Mouse (Mus musculus) neural tube, embryonic 11.5 days (tissue): ENCODE measurements around the gene Gm42878. TPM values are rescaled to one million over a fixed set of nuclear protein-coding genes. Genes with fewer than 3 reads are reported as not detected.
A peak's percentile ranks its signal among the peaks of the same experiment; 100 is the strongest.

ENCODE experiments used
- ATAC-seq: fragments of 200-750 bp; cut with Nextera tagmentation; 2 replicates; pipeline ENCODE4 v1.8.0; 2017; ENCODE audit warnings: moderate number of reproducible peaks, mild to moderate bottlenecking, moderate TSS enrichment, moderate library complexity; ENCODE audit not compliant: insufficient read depth, low FRiP score, low TSS enrichment
- DNase-seq: peaks from one replicate; pipeline ENCODE4 v3.0.0-alpha.2; 2015; ENCODE audit warnings: low spot score
- H3K27ac ChIP-seq: fragments of 300-500 bp; sonication (generic); 2 replicates; pipeline ENCODE4 v1.5.1; 2014; ENCODE audit warnings: low read depth, mild to moderate bottlenecking, low read length
- H3K27me3 ChIP-seq: fragments of 300-500 bp; sonication (generic); 2 replicates; pipeline ENCODE4 v1.6.1; 2014; ENCODE audit warnings: mild to moderate bottlenecking, low read length, mixed read lengths; ENCODE audit not compliant: control insufficient read depth, insufficient read depth
- H3K36me3 ChIP-seq: fragments of 300-500 bp; sonication (generic); 2 replicates; pipeline ENCODE4 v1.6.1; 2014; ENCODE audit warnings: mild to moderate bottlenecking, low read length, moderate library complexity, mixed read lengths; ENCODE audit not compliant: control insufficient read depth, insufficient read depth
- H3K4me1 ChIP-seq: fragments of 300-500 bp; sonication (generic); 2 replicates; pipeline ENCODE4 v1.6.1; 2014; ENCODE audit warnings: low read length, mixed read lengths; ENCODE audit not compliant: control insufficient read depth, insufficient read depth
- H3K4me2 ChIP-seq: fragments of 300-500 bp; sonication (generic); 2 replicates; pipeline ENCODE4 v1.6.1; 2014; ENCODE audit warnings: low read depth, mild to moderate bottlenecking, moderate library complexity
- H3K4me3 ChIP-seq: fragments of 300-500 bp; sonication (generic); 2 replicates; pipeline ENCODE4 v1.5.1; 2014; ENCODE audit warnings: low read depth, low read length
- H3K9ac ChIP-seq: fragments of 300-500 bp; sonication (generic); 2 replicates; pipeline ENCODE4 v1.6.1; 2014; ENCODE audit warnings: mild to moderate bottlenecking, low read length
- H3K9me3 ChIP-seq: fragments of 300-500 bp; sonication (generic); 2 replicates; pipeline ENCODE4 v1.6.1; 2016; ENCODE audit warnings: low read length; ENCODE audit not compliant: control insufficient read depth
- WGBS: fragments of 180-500 bp; shearing (Covaris S2); extraction: QIAGEN DNeasy Blood & Tissue Kit; methylation state at CpG from one replicate; pipeline ENCODE4 v1.1.7; 2014; 5-methylcytosine and 5-hydroxymethylcytosine counted together
- polyA plus RNA-seq: library from polyadenylated mRNA; unstranded; fragments of >200 nt; fragmentation: Nextera tagmentation; extraction: Ambion mirVana; gene quantifications from 2 replicates; pipeline ENCODE4 v1.2.1, GENCODE M21; 2014

The Gm42878 gene
- polyA plus RNA-seq, 1 experiment from 2014 or later: not detected

- Histone ChIP-seq H3K4me2 (no peak overlapping the region), H3K9me3 (no peaks in the 10 kb centered on the region), H3K27ac (no peak overlapping the region), H3K27me3 (no peaks in the 10 kb centered on the region), H3K4me3 (no peak overlapping the region), H3K36me3 (no peaks in the 10 kb centered on the region; the same call in 1 of the 2 replicates), H3K4me1 (no peaks in the 10 kb centered on the region), H3K9ac (no peak overlapping the region)
- no peak for ATAC-seq
- WGBS: 82% methylated on average over 9 of the region's 9 CpGs
- no peak for DNase-seq
Observed at GRCm38 (mm10) chr5:121569881-121570420, 24.7 kb upstream of the Gm42878 start.

- no peak overlapping the region for H3K27ac ChIP-seq
- H3K4me1 ChIP-seq: no peaks in the 10 kb centered on the region
- no peaks in the 10 kb centered on the region for H3K27me3 ChIP-seq
- DNase-seq (no peak), ATAC-seq (no peak)
- no peak overlapping the region for H3K4me3 ChIP-seq
- H3K9me3 ChIP-seq: no peaks in the 10 kb centered on the region
- WGBS: 93% methylated on average over 16 of the region's 16 CpGs
- no peaks in the 10 kb centered on the region; the same call in 1 of the 2 replicates for H3K36me3 ChIP-seq
- H3K9ac ChIP-seq: no peak overlapping the region
- H3K4me2 ChIP-seq: no peak overlapping the region
Observed at GRCm38 (mm10) chr5:121566035-121566681, 20.9 kb upstream of the Gm42878 start.

GRCm38 (mm10) chr5:121564468-121564895 lies 19.2 kb upstream of the Gm42878 start:
- Histone ChIP-seq H3K36me3 (no peaks in the 10 kb centered on the region), H3K4me1 (no peaks in the 10 kb centered on the region), H3K9me3 (no peaks in the 10 kb centered on the region), H3K27ac (no peak overlapping the region), H3K4me2 (0 out of 2 replicates have a peak overlapping the region, but pooled peaks have one; percentile 4), H3K4me3 (no peak overlapping the region), H3K27me3 (no peaks in the 10 kb centered on the region), H3K9ac (no peak overlapping the region; the same call in 1 of the 2 replicates)
- ATAC-seq (no peak), DNase-seq (peak; percentile 91)
- WGBS: 17% methylated on average over 11 of the region's 11 CpGs

- 88% methylated on average over 3 of the region's 3 CpGs for WGBS
- H3K4me1 ChIP-seq: no peaks in the 10 kb centered on the region
- no peak overlapping the region for H3K4me3 ChIP-seq
- H3K27me3 ChIP-seq: no peaks in the 10 kb centered on the region
- H3K36me3 ChIP-seq: no peaks in the 10 kb centered on the region
- DNase-seq (no peak), ATAC-seq (no peak)
- H3K27ac ChIP-seq: no peak overlapping the region
- H3K9me3 ChIP-seq: no peaks in the 10 kb centered on the region
- no peak overlapping the region for H3K9ac ChIP-seq
- no peak overlapping the region for H3K4me2 ChIP-seq
Observed at GRCm38 (mm10) chr5:121562436-121562835, 17.2 kb upstream of the Gm42878 start.

GRCm38 (mm10) chr5:121549196-121549595 lies 3.9 kb upstream of the Gm42878 start:
- no peak for ATAC-seq
- Histone ChIP-seq H3K4me1 (peaks cover 6% of the 10 kb centered on the region), H3K4me2 (no peak overlapping the region), H3K27ac (no peak overlapping the region), H3K4me3 (no peak overlapping the region), H3K36me3 (no peaks in the 10 kb centered on the region), H3K9me3 (no peaks in the 10 kb centered on the region), H3K9ac (no peak overlapping the region), H3K27me3 (no peaks in the 10 kb centered on the region)
- 82% methylated on average over 7 of the region's 7 CpGs for WGBS
- DNase-seq: no peak

GRCm38 (mm10) chr5:121547084-121547483 lies 1.8 kb upstream of the Gm42878 start:
- ATAC-seq: no peak
- WGBS: 91% methylated on average over 3 of the region's 3 CpGs

GRCm38 (mm10) chr5:121546530-121546895 lies 1.2 kb upstream of the Gm42878 start:
- peaks cover 7% of the 10 kb centered on the region for H3K4me1 ChIP-seq
- H3K9me3 ChIP-seq: no peaks in the 10 kb centered on the region
- peak overlapping the region; percentile 81 for H3K4me3 ChIP-seq
- ATAC-seq (no peak), DNase-seq (peak; percentile 60)
- H3K27me3 ChIP-seq: no peaks in the 10 kb centered on the region
- WGBS: 46% methylated on average over 6 of the region's 6 CpGs
- H3K9ac ChIP-seq: peak overlapping the region; percentile 93
- no peaks in the 10 kb centered on the region for H3K36me3 ChIP-seq
- H3K27ac ChIP-seq: no peak overlapping the region
- peak overlapping the region; percentile 39 for H3K4me2 ChIP-seq

More at GRCm38 (mm10) chr5:121547084-121547483, 1.8 kb upstream of the Gm42878 start:
- H3K9me3 ChIP-seq: no peaks in the 10 kb centered on the region
- no peak overlapping the region for H3K9ac ChIP-seq
- H3K27ac ChIP-seq: no peak overlapping the region
- DNase-seq: no peak
- H3K36me3 ChIP-seq: no peaks in the 10 kb centered on the region
- no peaks in the 10 kb centered on the region for H3K27me3 ChIP-seq
- H3K4me3 ChIP-seq: no peak overlapping the region
- H3K4me1 ChIP-seq: peaks cover 7% of the 10 kb centered on the region
- no peak overlapping the region for H3K4me2 ChIP-seq

- Histone ChIP-seq H3K4me3 (peak within 1 kb of the TSS; percentile 81), H3K9me3 (no peaks in the 10 kb centered on the region), H3K36me3 (no peaks in the 10 kb centered on the region), H3K9ac (peak within 1 kb of the TSS; percentile 93), H3K27me3 (no peaks in the 10 kb centered on the region), H3K27ac (peak within 1 kb of the TSS; percentile 95), H3K4me1 (peaks cover 7% of the 10 kb centered on the region), H3K4me2 (peak within 1 kb of the TSS; percentile 93)
- ATAC-seq: peak; percentile 98
- DNase-seq: peak; percentile 98
- 2% methylated on average over 54 of the region's 55 CpGs for WGBS
Observed at GRCm38 (mm10) chr5:121545793-121546529, 679 bp upstream of the Gm42878 start, which contains the start of gene Mapkapk5. Gene Mapkapk5, minus strand, starts transcription at chr5:121545905.
